Mouse (Mus musculus) heart, adult 11 months (tissue): ENCODE results near the gene Arpc5l.

Experiments
- DNase-seq: peaks from one replicate; pipeline ENCODE4 v3.0.0; 2022

The Arpc5l gene

DNA sequence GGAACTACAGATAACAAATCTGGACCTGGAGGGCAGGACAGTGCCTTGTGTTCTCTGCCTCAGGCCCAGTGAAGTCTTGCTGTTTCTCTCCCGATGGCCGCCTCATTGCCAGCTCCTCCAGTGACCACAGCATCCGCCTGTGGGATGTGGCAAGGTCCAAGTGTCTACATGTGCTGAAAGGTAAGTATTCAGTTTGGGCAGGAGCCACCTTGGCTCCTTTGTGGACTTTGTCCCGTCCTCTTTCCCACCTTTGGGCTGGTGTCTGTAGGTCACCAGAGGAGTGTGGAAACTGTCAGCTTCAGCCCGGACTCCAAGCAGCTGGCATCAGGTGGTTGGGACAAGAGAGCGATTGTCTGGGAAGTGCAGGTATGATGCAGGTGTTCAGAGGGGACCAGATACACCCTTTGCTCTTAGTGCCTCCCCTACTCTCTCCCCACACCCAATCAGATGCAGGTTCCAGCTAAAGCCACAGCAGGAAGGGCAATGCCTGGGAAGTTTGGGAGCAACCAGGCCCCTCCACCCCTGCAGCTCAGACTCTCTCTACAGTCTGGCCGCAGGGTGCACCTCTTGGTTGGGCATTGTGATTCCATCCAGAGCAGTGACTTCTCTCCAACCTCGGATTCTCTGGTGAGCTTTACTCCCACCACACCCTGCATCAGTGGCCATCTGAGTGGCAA lies 5.1 kb upstream of the Arpc5l start:
- peak; percentile 89 for DNase-seq

- peak; percentile 86 for DNase-seq
Measured at GRCm38 (mm10) chr2:39000587-39000919, 4.6 kb upstream of the Arpc5l start.

GRCm38 (mm10) chr2:39001866-39002265 lies 3.3 kb upstream of the Arpc5l start:
- peak; percentile 79 for DNase-seq

DNA sequence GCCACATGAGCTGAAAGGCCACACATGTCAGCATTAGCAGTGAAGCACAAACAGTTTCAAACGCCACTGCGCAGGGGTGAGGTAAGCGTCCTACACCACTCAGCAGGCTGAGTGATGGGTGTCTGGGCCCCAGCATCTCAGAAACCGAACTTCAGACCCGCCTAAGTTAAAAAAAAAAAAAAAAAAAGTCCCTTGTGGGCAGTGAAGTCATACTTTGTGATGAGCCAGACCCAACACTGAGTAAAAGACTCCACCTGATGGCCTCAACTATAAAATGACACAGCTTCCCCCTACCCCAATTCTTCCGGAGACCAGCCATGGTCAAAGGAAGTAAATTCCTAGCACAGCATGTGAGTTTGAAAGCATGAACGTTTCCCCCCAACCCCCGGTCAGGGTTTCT lies 2.0 kb upstream of the Arpc5l start:
- no peak for DNase-seq

GRCm38 (mm10) chr2:39003512-39003911 lies 1.6 kb upstream of the Arpc5l start:
- DNase-seq, result peak; percentile 78

GRCm38 (mm10) chr2:39004372-39004771 lies 776 bp upstream of the Arpc5l start:
- DNase-seq, result no peak

DNA sequence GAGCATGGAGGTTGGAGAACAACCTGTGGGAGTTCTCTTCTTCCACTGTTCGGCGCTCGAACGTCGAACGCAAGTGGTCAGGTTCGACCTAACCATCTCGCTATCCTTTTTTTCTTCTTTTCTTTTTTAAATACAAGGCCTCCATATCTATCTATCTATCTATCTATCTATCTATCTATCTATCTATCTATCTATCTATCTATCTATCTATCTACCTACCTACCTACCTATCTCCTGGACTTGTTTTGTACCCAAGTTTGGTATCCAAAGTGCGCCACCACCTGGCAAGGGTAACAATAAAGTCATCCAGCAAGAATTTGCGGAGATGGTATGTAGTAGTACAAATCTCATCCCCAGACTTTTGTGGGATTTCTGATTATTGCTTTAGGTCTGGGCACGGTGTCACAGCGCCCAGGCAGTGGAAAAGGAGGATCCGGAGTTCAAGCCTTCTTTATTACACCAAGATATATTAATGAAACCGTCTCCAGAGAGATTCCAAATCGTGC lies 479 bp downstream of the Arpc5l start, which contains the start of gene Rpl35:
Gene Rpl35, minus strand, starts transcription at position 51 of the 506 bp plus-strand sequence.
- DNase-seq, result peak; percentile 77

DNA sequence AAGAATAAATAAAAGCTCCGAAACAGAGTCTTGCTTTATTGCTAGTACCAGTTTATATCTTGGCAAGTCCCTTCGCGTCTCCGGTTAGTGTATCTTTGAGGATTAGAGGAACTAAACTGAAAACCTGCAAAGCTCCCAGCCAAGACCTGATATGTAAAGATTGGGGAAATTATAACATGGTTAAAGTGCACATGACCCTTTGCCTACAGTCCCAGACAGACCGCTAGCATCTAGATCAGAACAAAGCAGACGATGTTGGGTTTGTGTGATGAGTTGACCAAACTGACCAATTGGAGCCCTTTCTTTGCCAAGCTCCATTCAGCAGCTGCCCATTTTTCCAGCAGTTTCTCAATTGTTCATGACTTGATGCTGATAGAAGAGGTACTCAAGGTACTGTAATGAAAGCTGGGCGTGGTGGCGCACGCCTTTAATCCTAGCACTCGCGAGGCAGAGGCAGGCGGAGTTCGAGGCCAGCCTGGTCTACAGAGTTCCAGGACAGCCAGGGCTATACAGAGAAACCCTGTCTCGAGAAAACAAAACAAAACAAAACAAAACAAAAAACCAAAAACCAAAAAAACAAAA lies 1.1 kb downstream of the Arpc5l start:
- peak; percentile 90 for DNase-seq

GRCm38 (mm10) chr2:39007865-39008264 lies 2.7 kb downstream of the Arpc5l start:
- DNase-seq, result peak; percentile 99

DNA sequence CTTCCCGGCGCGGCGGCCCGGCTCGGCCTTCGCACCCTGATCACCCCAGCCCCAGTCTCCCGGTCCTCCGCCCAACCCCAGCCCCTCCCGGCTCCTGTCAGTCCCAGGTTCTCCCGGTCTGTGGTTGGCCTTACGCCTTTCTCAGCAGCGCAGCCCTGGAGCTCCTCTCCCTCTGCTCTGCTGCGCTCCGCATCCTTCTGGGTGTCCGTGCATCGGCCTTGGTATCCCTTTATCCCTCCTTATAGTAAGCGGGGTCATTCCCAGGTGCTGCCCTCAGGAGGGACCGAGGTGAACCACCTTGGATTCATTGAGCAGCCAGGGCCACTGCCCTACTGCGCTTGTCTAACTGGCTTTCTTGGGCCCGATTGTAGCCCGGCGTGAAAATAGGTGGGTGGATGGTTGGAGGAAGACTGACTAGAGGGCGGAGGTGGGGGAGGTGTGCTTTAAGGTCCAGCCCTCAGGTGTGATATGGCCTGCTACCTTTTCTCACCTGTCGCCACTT lies 3.3 kb downstream of the Arpc5l start:
- DNase-seq, result no peak

GRCm38 (mm10) chr2:39008954-39009365 lies 3.8 kb downstream of the Arpc5l start:
- peak; percentile 93 for DNase-seq

- DNase-seq, result peak; percentile 87
Measured at GRCm38 (mm10) chr2:39010144-39010543, 5.0 kb downstream of the Arpc5l start.

- peak; percentile 94 for DNase-seq
Measured at GRCm38 (mm10) chr2:39011264-39011663, 6.1 kb downstream of the Arpc5l start.

DNA sequence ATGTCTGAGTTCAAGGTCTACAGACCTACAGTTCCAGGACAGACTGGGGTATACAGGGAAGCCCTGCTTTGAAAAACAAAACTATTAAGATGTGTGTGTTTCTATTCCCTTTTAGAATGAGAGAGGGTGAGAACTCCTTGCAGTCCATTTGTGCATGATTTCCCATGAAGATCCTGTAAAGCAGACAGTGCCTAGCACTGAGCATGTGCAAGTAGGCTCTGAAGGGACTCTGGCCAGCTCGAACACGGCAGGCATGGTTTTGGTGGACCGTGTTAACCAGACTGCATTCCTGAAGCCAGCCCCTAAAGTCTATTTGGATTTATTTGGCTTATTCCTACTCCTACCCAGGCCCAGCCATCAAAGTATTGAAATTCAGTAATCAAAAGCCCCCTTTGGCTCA lies 6.8 kb downstream of the Arpc5l start:
- DNase-seq, result peak; percentile 83

- DNase-seq, result peak; percentile 84
Measured at GRCm38 (mm10) chr2:39012768-39013279, 7.7 kb downstream of the Arpc5l start.

- DNase-seq, result no peak
Measured at GRCm38 (mm10) chr2:39016581-39016980, 11.4 kb downstream of the Arpc5l start.

DNA sequence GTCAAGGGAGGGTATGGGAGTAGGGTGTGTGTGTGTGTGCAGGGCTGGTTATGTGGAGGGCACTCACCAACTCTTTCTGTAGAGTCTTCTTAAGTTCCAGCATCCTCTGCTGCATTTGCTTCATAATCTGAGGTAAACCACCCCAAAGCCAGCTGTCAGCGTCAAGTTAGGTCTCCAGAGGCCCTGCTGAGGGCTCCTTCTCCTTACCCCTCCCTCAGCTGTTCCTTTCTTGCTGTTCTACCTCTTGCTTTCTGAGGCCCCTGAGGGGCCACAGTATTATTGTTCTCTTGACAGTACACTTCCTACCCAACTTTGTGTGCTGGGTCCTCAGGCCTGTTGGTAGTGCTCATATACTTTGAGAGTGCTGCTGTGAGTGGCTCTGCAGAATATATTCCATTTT lies 14.9 kb downstream of the Arpc5l start:
- no peak for DNase-seq

DNA sequence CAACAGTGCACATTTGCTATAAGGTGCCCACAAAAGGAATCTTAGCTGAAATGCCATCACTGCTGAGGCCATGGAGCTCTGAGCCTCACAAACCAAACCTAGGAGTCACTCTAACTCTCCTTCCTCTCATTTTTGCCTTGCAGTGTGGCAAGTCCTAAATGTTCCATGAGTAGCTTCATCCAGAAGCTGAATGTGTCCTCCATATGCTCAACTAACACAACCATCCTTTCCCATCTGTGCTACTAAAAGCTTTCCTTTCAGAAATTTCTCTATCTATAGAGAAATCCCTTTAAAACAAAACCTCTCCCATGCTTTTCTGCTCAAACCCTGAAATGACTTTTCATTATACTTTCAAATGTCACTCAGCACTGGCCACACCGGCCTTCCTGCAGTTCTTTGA lies 26.5 kb downstream of the Arpc5l start:
- DNase-seq, result no peak

- DNase-seq, result peak; percentile 46
Measured at GRCm38 (mm10) chr2:39040215-39040614, 35.1 kb downstream of the Arpc5l start.

DNA sequence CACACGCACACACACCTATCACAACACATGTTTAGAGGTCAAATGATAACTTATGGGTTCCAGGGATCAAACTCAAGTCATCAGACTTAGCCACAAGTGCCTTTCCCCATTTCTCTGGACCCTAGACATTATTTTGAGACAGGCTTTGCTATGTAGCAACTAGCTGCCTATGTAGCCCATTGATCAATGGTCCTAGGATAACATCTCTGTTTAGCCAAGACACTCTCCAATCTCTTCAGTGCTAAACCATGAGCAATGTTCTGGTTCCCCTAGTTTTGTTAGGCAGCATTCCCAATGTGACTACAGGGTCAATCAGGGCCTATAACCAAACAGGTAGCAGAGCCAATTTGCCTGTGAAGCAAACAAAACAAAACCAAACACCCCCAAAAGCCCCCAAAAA lies 43.4 kb downstream of the Arpc5l start:
- DNase-seq, result no peak

- DNase-seq, result no peak
Measured at GRCm38 (mm10) chr2:39064687-39065399, 59.7 kb downstream of the Arpc5l start.
